ENCODE assay signal across 11 mouse cellular contexts in genomic region chr7:65044280-65044679, GRCm38 (mm10).
A peak's percentile ranks its signal among the peaks of the same experiment; 100 is the strongest.
DNase-seq lines count a peak whose midpoint lies in the region; ATAC-seq and TF ChIP-seq lines count a peak whose summit lies in the region.
"Had no signal": no experiment of that assay in that cellular context is flagged by ENCODE, and none has a peak within 500 bp of the region (broad histone marks: within the 10 kb centered on the region; RNA-seq: fewer than 3 reads in every experiment).

No protein-coding gene starts in this region.

- no peak overlapping the region for H3K4me3 ChIP-seq in kidney, adult 2 months (ENCODE audit: insufficient read depth, low read depth, low read length)
- H3K4me3 ChIP-seq in hindbrain, postnatal 0 days (ENCODE audit: low read length), result no peak overlapping the region
- no peak overlapping the region for H3K4me3 ChIP-seq in midbrain, postnatal 0 days (ENCODE audit: low read depth, low read length)
- H3K4me3 ChIP-seq: heart, adult 2 months had no signal

- peak; percentile 6 for DNase-seq in kidney, postnatal 10 days
- DNase-seq in kidney, adult 2 months, result no peak
- DNase-seq in cerebellum, adult 9-11 months, result peak; percentile 78
- DNase-seq in hindbrain, postnatal 0 days (ENCODE audit: low spot score), result no peak
- DNase-seq in midbrain, postnatal 0 days (ENCODE audit: low spot score), result peak; percentile 14
- no peak for DNase-seq in layer of hippocampus, adult 9-10 months (ENCODE audit: low spot score)
- no peak for DNase-seq in heart, adult 8-10 months (ENCODE audit: low spot score)
- DNase-seq: heart, adult 2 months had no signal

- no peaks in the 10 kb centered on the region for H3K36me3 ChIP-seq in kidney, adult 2 months (ENCODE audit: control insufficient read depth, insufficient read depth, low read length)
- H3K36me3 ChIP-seq in hindbrain, postnatal 0 days (ENCODE audit: insufficient read depth, low read length), result no peaks in the 10 kb centered on the region
- no peaks in the 10 kb centered on the region for H3K36me3 ChIP-seq in midbrain, postnatal 0 days (ENCODE audit: insufficient read depth, low read length)

- ATAC-seq in hindbrain, postnatal 0 days, result 0 out of 2 replicates have a peak, but pooled peaks have one; percentile 19
- peak; percentile 33; the same call in 1 of the 2 replicates for ATAC-seq in midbrain, postnatal 0 days (ENCODE audit: low FRiP score)
- ATAC-seq in erythroblast, adult 5-6 weeks (replicated peaks; ENCODE audit: low FRiP score, poor library complexity, severe bottlenecking), result no peak
- ATAC-seq: CD4-positive, CD25-positive, alpha-beta regulatory T cell, adult 4 months; intestine, embryonic 16.5 days had no signal

- no peaks in the 10 kb centered on the region for H3K4me1 ChIP-seq in kidney, adult 2 months (ENCODE audit: control insufficient read depth, insufficient read depth, low read length)
- H3K4me1 ChIP-seq in hindbrain, postnatal 0 days (ENCODE audit: insufficient read depth, low read length), result 0 out of 2 replicates have a peak, but pooled peaks cover 3% of the 10 kb centered on the region
- H3K4me1 ChIP-seq in midbrain, postnatal 0 days (ENCODE audit: insufficient read depth, low read length), result no peaks in the 10 kb centered on the region

- H3K9ac ChIP-seq in hindbrain, postnatal 0 days (replicated peaks; ENCODE audit: low read length), result no peak overlapping the region
- no peak overlapping the region for H3K9ac ChIP-seq in midbrain, postnatal 0 days (replicated peaks; ENCODE audit: low read length, poor library complexity, severe bottlenecking)

- no peak for TF ChIP-seq CTCF in kidney, adult 2 months (conservative IDR thresholded peaks at IDR 0.05; ENCODE audit: insufficient read depth, insufficient read length, low read depth, low read length)
- TF ChIP-seq CTCF in hindbrain, postnatal 0 days (IDR thresholded peaks at IDR 0.05; ENCODE audit: low read depth), result no peak
- TF ChIP-seq CTCF in midbrain, postnatal 0 days (IDR thresholded peaks at IDR 0.05), result no peak

- H3K27me3 ChIP-seq in kidney, adult 2 months (replicated peaks; ENCODE audit: control insufficient read depth, insufficient read depth, low read length), result no peaks in the 10 kb centered on the region
- no peaks in the 10 kb centered on the region for H3K27me3 ChIP-seq in hindbrain, postnatal 0 days (ENCODE audit: insufficient read depth, low read length)
- no peaks in the 10 kb centered on the region for H3K27me3 ChIP-seq in midbrain, postnatal 0 days (ENCODE audit: insufficient read depth, low read length)

- H3K4me2 ChIP-seq in hindbrain, postnatal 0 days (ENCODE audit: low read depth, low read length), result no peak overlapping the region
- H3K4me2 ChIP-seq in midbrain, postnatal 0 days (ENCODE audit: low read depth, low read length, poor library complexity, severe bottlenecking), result no peak overlapping the region

- TF ChIP-seq POLR2A in kidney, adult 2 months (IDR thresholded peaks at IDR 0.05; ENCODE audit: low read depth, low read length), result no peak

- 52% methylated on average over 6 of the region's 6 CpGs for WGBS in kidney, adult 2 months
- 52% methylated on average over 6 of the region's 6 CpGs for WGBS in hindbrain, postnatal 0 days
- 54% methylated on average over 6 of the region's 6 CpGs for WGBS in midbrain, postnatal 0 days

- no peaks in the 10 kb centered on the region for H3K9me3 ChIP-seq in hindbrain, postnatal 0 days (ENCODE audit: low read length)
- H3K9me3 ChIP-seq in midbrain, postnatal 0 days (ENCODE audit: low read length), result no peaks in the 10 kb centered on the region

- no peak overlapping the region for H3K27ac ChIP-seq in kidney, adult 2 months (ENCODE audit: insufficient read depth, low read depth, low read length)
- H3K27ac ChIP-seq in hindbrain, postnatal 0 days, result no peak overlapping the region
- no peak overlapping the region for H3K27ac ChIP-seq in midbrain, postnatal 0 days (ENCODE audit: low read depth, low read length)
- H3K27ac ChIP-seq: heart, adult 2 months had no signal

Comparison
In these comparisons a context has a peak if more than half of its experiments do, and no peak if none do; other contexts are left out.
1. DNase-seq: peak in kidney, postnatal 10 days (single experiment), cerebellum, adult 9-11 months (single experiment) and midbrain, postnatal 0 days (single experiment); none in kidney, adult 2 months (single experiment), hindbrain, postnatal 0 days (single experiment), layer of hippocampus, adult 9-10 months (single experiment) and heart, adult 8-10 months (single experiment).